Mouse (Mus musculus) megakaryocyte-erythroid progenitor cell, adult 5-6 weeks (primary cell): ENCODE measurements around the gene Cyp4f39. TPM values are rescaled to one million over a fixed set of nuclear protein-coding genes. Genes with fewer than 3 reads are reported as not detected.
A peak's percentile ranks its signal among the peaks of the same experiment; 100 is the strongest.
"Not testable (repeated sequence)": the region's sequence is repeated elsewhere in the genome, so short reads cannot be mapped to it uniquely, and the experiment has no call there.

Experiments used
- ATAC-seq: replicated peaks from 2 replicates; pipeline ENCODE4 v1.8.0; 2016; ENCODE audit warnings: mild to moderate bottlenecking, inconsistent platforms; ENCODE audit not compliant: severe bottlenecking, poor library complexity, low FRiP score, low TSS enrichment
- total RNA-seq, 2 experiments: library from RNA; stranded (forward) in 1 of 2; stranded (reverse) in 1 of 2; fragments of 200-1000, 215-1000 nt in 1 of 2; fragments of >200 nt in 1 of 2; fragmentation: Nextera tagmentation in 1 of 2; gene quantifications; 2 replicates each; pipeline ENCODE4 v1.2.3; 2014 to 2017

Gene Cyp4f39
- total RNA-seq, 2 experiments from 2014 or later, result 1.4 to 4.3 TPM

- no peak for ATAC-seq
Observed at GRCm38 (mm10) chr17:32468494-32468893, 16.0 kb downstream of the Cyp4f39 start.

GRCm38 (mm10) chr17:32470795-32471194 is 18.3 kb downstream of the Cyp4f39 start:
- no peak for ATAC-seq

- no peak for ATAC-seq
Observed at GRCm38 (mm10) chr17:32472176-32472575, 19.7 kb downstream of the Cyp4f39 start.

GRCm38 (mm10) chr17:32474954-32475560 is 22.5 kb downstream of the Cyp4f39 start:
- ATAC-seq, result no peak

GRCm38 (mm10) chr17:32477204-32477603 is 24.7 kb downstream of the Cyp4f39 start:
- ATAC-seq, result no peak

GRCm38 (mm10) chr17:32478727-32479126 is 26.2 kb downstream of the Cyp4f39 start:
- no peak for ATAC-seq

- ATAC-seq, result peak; percentile 80
Observed at GRCm38 (mm10) chr17:32479554-32480506, 27.3 kb downstream of the Cyp4f39 start.

GRCm38 (mm10) chr17:32481766-32482165 is 29.2 kb downstream of the Cyp4f39 start:
- no peak for ATAC-seq

GRCm38 (mm10) chr17:32483200-32483599 is 30.7 kb downstream of the Cyp4f39 start:
- peak; percentile 85 for ATAC-seq

GRCm38 (mm10) chr17:32492349-32492980 is 39.9 kb downstream of the Cyp4f39 start:
- peak; percentile 73 for ATAC-seq

- peak; percentile 83 for ATAC-seq
Observed at GRCm38 (mm10) chr17:32494601-32495000, 42.1 kb downstream of the Cyp4f39 start.

- ATAC-seq, result not testable (repeated sequence)
Observed at GRCm38 (mm10) chr17:32500511-32500910, 48.0 kb downstream of the Cyp4f39 start.

- no peak for ATAC-seq
Observed at GRCm38 (mm10) chr17:32501051-32501450, 48.5 kb downstream of the Cyp4f39 start.

GRCm38 (mm10) chr17:32503111-32503510 is 50.6 kb downstream of the Cyp4f39 start:
- ATAC-seq, result no peak

- ATAC-seq, result peak; percentile 31
Observed at GRCm38 (mm10) chr17:32505851-32506728, 53.6 kb downstream of the Cyp4f39 start, which contains the start of gene Cyp4f17. Gene Cyp4f17, plus strand, starts transcription at chr17:32506050.

GRCm38 (mm10) chr17:32506729-32507245 is 54.3 kb downstream of the Cyp4f39 start:
- ATAC-seq, result peak; percentile 40

GRCm38 (mm10) chr17:32516126-32516525 is 63.6 kb downstream of the Cyp4f39 start:
- no peak for ATAC-seq

- no peak for ATAC-seq
Observed at GRCm38 (mm10) chr17:32521981-32522380, 69.5 kb downstream of the Cyp4f39 start.

GRCm38 (mm10) chr17:32522386-32522785 is 69.9 kb downstream of the Cyp4f39 start:
- no peak for ATAC-seq
